Mouse (Mus musculus) embryonic facial prominence, embryonic 15.5 days (tissue): ENCODE data around the gene P3h3. TPM values are rescaled to one million over a fixed set of nuclear protein-coding genes. Genes with fewer than 3 reads are reported as not detected.

Source experiments
- ATAC-seq: fragments of 200-750 bp; cut with Nextera tagmentation; 2 replicates; pipeline ENCODE4 v1.8.0; 2017; ENCODE audit warnings: low read depth, moderate TSS enrichment; ENCODE audit not compliant: insufficient number of reproducible peaks, low FRiP score, low TSS enrichment
- H3K27ac ChIP-seq: fragments of 300-500 bp; sonication (generic); replicated peaks from 2 replicates; pipeline ENCODE4 v1.5.1; 2015; ENCODE audit warnings: mild to moderate bottlenecking, inconsistent platforms
- H3K27me3 ChIP-seq: fragments of 300-500 bp; sonication (generic); 2 replicates; pipeline ENCODE4 v1.6.1; 2015; ENCODE audit warnings: inconsistent platforms
- H3K36me3 ChIP-seq: fragments of 300-500 bp; sonication (generic); 2 replicates; pipeline ENCODE4 v1.6.1; 2015; ENCODE audit warnings: mild to moderate bottlenecking, inconsistent platforms
- H3K4me1 ChIP-seq: fragments of 300-500 bp; sonication (generic); 2 replicates; pipeline ENCODE4 v1.6.1; 2015; ENCODE audit warnings: inconsistent platforms
- H3K4me2 ChIP-seq: fragments of 300-500 bp; sonication (generic); replicated peaks from 2 replicates; pipeline ENCODE4 v1.6.1; 2015; ENCODE audit warnings: mild to moderate bottlenecking, inconsistent platforms
- H3K4me3 ChIP-seq: fragments of 300-500 bp; sonication (generic); replicated peaks from 2 replicates; pipeline ENCODE4 v1.5.1; 2015; ENCODE audit warnings: mild to moderate bottlenecking, inconsistent platforms
- H3K9ac ChIP-seq: fragments of 300-500 bp; sonication (generic); 2 replicates; pipeline ENCODE4 v1.6.1; 2015; ENCODE audit warnings: inconsistent platforms
- H3K9me3 ChIP-seq: fragments of 300-500 bp; sonication (generic); replicated peaks from 2 replicates; pipeline ENCODE4 v1.6.1; 2016; ENCODE audit warnings: inconsistent platforms
- WGBS: fragments of 180-500 bp; shearing (Covaris S2); methylation state at CpG from one replicate; pipeline ENCODE4 v1.1.7; 2015; 5-methylcytosine and 5-hydroxymethylcytosine counted together
- polyA plus RNA-seq: library from polyadenylated mRNA; unstranded; fragments of >200 nt; fragmentation: Nextera tagmentation; extraction: Ambion mirVana; gene quantifications from 2 replicates; pipeline ENCODE4 v1.2.1, GENCODE M21; 2015

P3h3 gene
- polyA plus RNA-seq, 1 experiment from 2014 or later, result 57.6 TPM

- WGBS, result under 1% methylated on average over 38 of the region's 38 CpGs
- Histone ChIP-seq H3K4me3 (peak overlapping the region; percentile 82), H3K9me3 (no peaks in the 10 kb centered on the region), H3K9ac (peak overlapping the region; percentile 65), H3K27me3 (no peaks in the 10 kb centered on the region), H3K4me2 (peak overlapping the region; percentile 95), H3K36me3 (peaks cover 38% of the 10 kb centered on the region), H3K27ac (peak overlapping the region; percentile 93), H3K4me1 (peaks cover 30% of the 10 kb centered on the region)
- peak; percentile 88 for ATAC-seq
Measured at GRCm38 (mm10) chr6:124829799-124830700, 27.5 kb downstream of the P3h3 start.

GRCm38 (mm10) chr6:124828868-124829798 is 28.4 kb downstream of the P3h3 start, which contains the start of the genes Usp5 and Cdca3:
Gene Usp5 (minus strand): TSS chr6:124829484.
Gene Cdca3 (plus strand): TSS chr6:124829547.
- H3K36me3 ChIP-seq, result peaks cover 46% of the 10 kb centered on the region
- under 1% methylated on average over 55 of the region's 55 CpGs for WGBS
- H3K4me2 ChIP-seq, result peak within 1 kb of the TSS; percentile 95
- peak; percentile 95 for ATAC-seq
- H3K9me3 ChIP-seq, result no peaks in the 10 kb centered on the region
- H3K9ac ChIP-seq, result peak within 1 kb of the TSS; percentile 65
- no peaks in the 10 kb centered on the region for H3K27me3 ChIP-seq
- peaks cover 30% of the 10 kb centered on the region for H3K4me1 ChIP-seq
- peak within 1 kb of the TSS; percentile 93 for H3K27ac ChIP-seq
- H3K4me3 ChIP-seq, result peak within 1 kb of the TSS; percentile 82

- peaks cover 50% of the 10 kb centered on the region for H3K36me3 ChIP-seq
Measured at GRCm38 (mm10) chr6:124828101-124828592, 29.4 kb downstream of the P3h3 start.

GRCm38 (mm10) chr6:124822049-124822448 is 35.5 kb downstream of the P3h3 start:
- no peaks in the 10 kb centered on the region for H3K9me3 ChIP-seq
- H3K27ac ChIP-seq, result no peak overlapping the region
- 94% methylated on average over 4 of the region's 4 CpGs for WGBS
- H3K36me3 ChIP-seq, result peaks cover 94% of the 10 kb centered on the region
- H3K4me1 ChIP-seq, result no peaks in the 10 kb centered on the region
- no peaks in the 10 kb centered on the region for H3K27me3 ChIP-seq
- H3K9ac ChIP-seq, result no peak overlapping the region
- H3K4me3 ChIP-seq, result no peak overlapping the region
- ATAC-seq, result no peak
- no peak overlapping the region for H3K4me2 ChIP-seq

More at GRCm38 (mm10) chr6:124828101-124828592, 29.4 kb downstream of the P3h3 start:
- peak overlapping the region; percentile 37 for H3K9ac ChIP-seq
- no peaks in the 10 kb centered on the region for H3K9me3 ChIP-seq
- 18% methylated on average over 10 of the region's 10 CpGs for WGBS
- H3K4me3 ChIP-seq, result peak overlapping the region; percentile 82
- H3K27ac ChIP-seq, result peak overlapping the region; percentile 81
- H3K4me1 ChIP-seq, result peaks cover 27% of the 10 kb centered on the region
- no peak for ATAC-seq
- H3K4me2 ChIP-seq, result peak overlapping the region; percentile 85
- no peaks in the 10 kb centered on the region for H3K27me3 ChIP-seq

GRCm38 (mm10) chr6:124820891-124821290 is 36.7 kb downstream of the P3h3 start:
- 90% methylated on average over 5 of the region's 5 CpGs for WGBS
- Histone ChIP-seq H3K36me3 (peaks cover 98% of the 10 kb centered on the region), H3K27ac (no peak overlapping the region)

GRCm38 (mm10) chr6:124817971-124818370 is 39.6 kb downstream of the P3h3 start:
- H3K9me3 ChIP-seq, result no peaks in the 10 kb centered on the region
- H3K36me3 ChIP-seq, result peaks cover 77% of the 10 kb centered on the region
- ATAC-seq, result no peak
- no peak overlapping the region for H3K4me3 ChIP-seq
- H3K4me2 ChIP-seq, result no peak overlapping the region
- peaks cover 11% of the 10 kb centered on the region for H3K4me1 ChIP-seq
- 85% methylated on average over 8 of the region's 8 CpGs for WGBS
- no peaks in the 10 kb centered on the region for H3K27me3 ChIP-seq
- no peak overlapping the region for H3K9ac ChIP-seq
- H3K27ac ChIP-seq, result no peak overlapping the region

More at GRCm38 (mm10) chr6:124820891-124821290, 36.7 kb downstream of the P3h3 start:
- no peaks in the 10 kb centered on the region for H3K9me3 ChIP-seq
- H3K4me1 ChIP-seq, result no peaks in the 10 kb centered on the region
- no peaks in the 10 kb centered on the region for H3K27me3 ChIP-seq
- no peak for ATAC-seq
- no peak overlapping the region for H3K4me2 ChIP-seq
- H3K4me3 ChIP-seq, result no peak overlapping the region
- no peak overlapping the region for H3K9ac ChIP-seq

GRCm38 (mm10) chr6:124817563-124817962 is 40.0 kb downstream of the P3h3 start:
- no peak for ATAC-seq
- Histone ChIP-seq H3K36me3 (peaks cover 73% of the 10 kb centered on the region), H3K4me2 (no peak overlapping the region), H3K9me3 (no peaks in the 10 kb centered on the region), H3K27ac (no peak overlapping the region), H3K4me3 (no peak overlapping the region), H3K9ac (no peak overlapping the region), H3K27me3 (no peaks in the 10 kb centered on the region), H3K4me1 (peaks cover 15% of the 10 kb centered on the region)
- 96% methylated on average over 8 of the region's 8 CpGs for WGBS

GRCm38 (mm10) chr6:124817125-124817524 is 40.4 kb downstream of the P3h3 start:
- H3K27me3 ChIP-seq, result no peaks in the 10 kb centered on the region
- no peak for ATAC-seq
- H3K9ac ChIP-seq, result no peak overlapping the region
- no peaks in the 10 kb centered on the region for H3K9me3 ChIP-seq
- peaks cover 72% of the 10 kb centered on the region for H3K36me3 ChIP-seq
- WGBS, result 93% methylated on average over 11 of the region's 11 CpGs
- H3K4me1 ChIP-seq, result peaks cover 20% of the 10 kb centered on the region
- no peak overlapping the region for H3K4me2 ChIP-seq
- H3K4me3 ChIP-seq, result no peak overlapping the region
- no peak overlapping the region for H3K27ac ChIP-seq

- no peak overlapping the region for H3K4me2 ChIP-seq
- no peak overlapping the region for H3K4me3 ChIP-seq
- H3K27me3 ChIP-seq, result no peaks in the 10 kb centered on the region
- no peak overlapping the region for H3K27ac ChIP-seq
- H3K9me3 ChIP-seq, result no peaks in the 10 kb centered on the region
- 82% methylated on average over 4 of the region's 4 CpGs for WGBS
- H3K4me1 ChIP-seq, result peaks cover 25% of the 10 kb centered on the region
- H3K36me3 ChIP-seq, result peaks cover 72% of the 10 kb centered on the region
- ATAC-seq, result no peak
- no peak overlapping the region for H3K9ac ChIP-seq
Measured at GRCm38 (mm10) chr6:124816611-124817010, 40.9 kb downstream of the P3h3 start.

GRCm38 (mm10) chr6:124814858-124815774 is 42.4 kb downstream of the P3h3 start:
- no peaks in the 10 kb centered on the region for H3K9me3 ChIP-seq
- H3K27ac ChIP-seq, result peak overlapping the region; percentile 94; the same call in 1 of the 2 replicates
- no peaks in the 10 kb centered on the region for H3K27me3 ChIP-seq
- 67% methylated on average over 9 of the region's 9 CpGs for WGBS
- H3K4me2 ChIP-seq, result peak overlapping the region; percentile 79; the same call in 1 of the 2 replicates
- no peak for ATAC-seq
- H3K4me1 ChIP-seq, result peaks cover 33% of the 10 kb centered on the region
- no peak overlapping the region for H3K9ac ChIP-seq
- peaks cover 69% of the 10 kb centered on the region for H3K36me3 ChIP-seq
- H3K4me3 ChIP-seq, result no peak overlapping the region
